Mouse (Mus musculus): Measurements from ENCODE around the gene Kdf1. TPM values are rescaled to one million over a fixed set of nuclear protein-coding genes. Genes with fewer than 3 reads are reported as not detected.

Kdf1 gene
- polyA plus RNA-seq, 1 experiment from 2014 or later, result 21.4 TPM

- no peak overlapping the region for H3K4me2 ChIP-seq (replicated peaks; ENCODE audit: low read depth, low read length)
- no peak overlapping the region for H3K4me3 ChIP-seq (ENCODE audit: low read length)
- no peaks in the 10 kb centered on the region for H3K4me1 ChIP-seq (ENCODE audit: control insufficient read depth, insufficient read depth, low read length)
- H3K36me3 ChIP-seq (ENCODE audit: control insufficient read depth, insufficient read depth, low read length), result peaks cover 88% of the 10 kb centered on the region
- no peaks in the 10 kb centered on the region for H3K27me3 ChIP-seq (ENCODE audit: control insufficient read depth, insufficient read depth, low read length)
- no peak for ATAC-seq (ENCODE audit: low FRiP score, low TSS enrichment)
- 89% methylated on average over 3 of the region's 3 CpGs for WGBS
- no peaks in the 10 kb centered on the region for H3K9me3 ChIP-seq (ENCODE audit: control insufficient read depth, low read length)
- no peak overlapping the region for H3K9ac ChIP-seq (ENCODE audit: low read depth, low read length)
- no peak overlapping the region for H3K27ac ChIP-seq (ENCODE audit: low read depth, low read length)
Measured at GRCm38 (mm10) chr4:133532777-133533176, 14.0 kb downstream of the Kdf1 start.

GRCm38 (mm10) chr4:133536081-133536480 lies 17.3 kb downstream of the Kdf1 start:
- Histone ChIP-seq H3K4me2 (replicated peaks; ENCODE audit: low read depth, low read length) (no peak overlapping the region), H3K36me3 (ENCODE audit: control insufficient read depth, insufficient read depth, low read length) (peaks cover 95% of the 10 kb centered on the region), H3K4me1 (ENCODE audit: control insufficient read depth, insufficient read depth, low read length) (no peaks in the 10 kb centered on the region), H3K27ac (ENCODE audit: low read depth, low read length) (no peak overlapping the region), H3K27me3 (ENCODE audit: control insufficient read depth, insufficient read depth, low read length) (no peaks in the 10 kb centered on the region), H3K9me3 (ENCODE audit: control insufficient read depth, low read length) (no peaks in the 10 kb centered on the region), H3K9ac (ENCODE audit: low read depth, low read length) (no peak overlapping the region), H3K4me3 (ENCODE audit: low read length) (no peak overlapping the region)
- ATAC-seq (ENCODE audit: low FRiP score, low TSS enrichment), result no peak
- 88% methylated on average over 3 of the region's 3 CpGs for WGBS

GRCm38 (mm10) chr4:133536652-133537051 lies 17.9 kb downstream of the Kdf1 start:
- peaks cover 95% of the 10 kb centered on the region for H3K36me3 ChIP-seq (ENCODE audit: control insufficient read depth, insufficient read depth, low read length)
- H3K9ac ChIP-seq (ENCODE audit: low read depth, low read length), result no peak overlapping the region
- no peaks in the 10 kb centered on the region for H3K4me1 ChIP-seq (ENCODE audit: control insufficient read depth, insufficient read depth, low read length)
- H3K27me3 ChIP-seq (ENCODE audit: control insufficient read depth, insufficient read depth, low read length), result no peaks in the 10 kb centered on the region
- no peak overlapping the region for H3K4me2 ChIP-seq (replicated peaks; ENCODE audit: low read depth, low read length)
- 0 out of 2 replicates have a peak, but pooled peaks have one; percentile 13 for ATAC-seq (ENCODE audit: low FRiP score, low TSS enrichment)
- 87% methylated on average over 5 of the region's 5 CpGs for WGBS
- no peak overlapping the region for H3K27ac ChIP-seq (ENCODE audit: low read depth, low read length)
- H3K9me3 ChIP-seq (ENCODE audit: control insufficient read depth, low read length), result no peaks in the 10 kb centered on the region
- H3K4me3 ChIP-seq (ENCODE audit: low read length), result no peak overlapping the region

GRCm38 (mm10) chr4:133545272-133546231 lies 26.8 kb downstream of the Kdf1 start, which contains the start of gene Nudc:
Gene Nudc, minus strand, starts transcription at chr4:133545996.
- Histone ChIP-seq H3K27me3 (ENCODE audit: control insufficient read depth, insufficient read depth, low read length) (no peaks in the 10 kb centered on the region), H3K36me3 (ENCODE audit: control insufficient read depth, insufficient read depth, low read length) (peaks cover 28% of the 10 kb centered on the region), H3K4me3 (ENCODE audit: low read length) (peak within 1 kb of the TSS; percentile 81), H3K9ac (ENCODE audit: low read depth, low read length) (peak within 1 kb of the TSS; percentile 86), H3K4me2 (replicated peaks; ENCODE audit: low read depth, low read length) (peak within 1 kb of the TSS; percentile 83), H3K4me1 (ENCODE audit: control insufficient read depth, insufficient read depth, low read length) (peaks cover 12% of the 10 kb centered on the region; the same call in 1 of the 2 replicates), H3K27ac (ENCODE audit: low read depth, low read length) (peak within 1 kb of the TSS; percentile 69), H3K9me3 (ENCODE audit: control insufficient read depth, low read length) (no peaks in the 10 kb centered on the region)
- under 1% methylated on average over 69 of the region's 77 CpGs for WGBS
- ATAC-seq (ENCODE audit: low FRiP score, low TSS enrichment), result peak; percentile 97

- Histone ChIP-seq H3K4me1 (ENCODE audit: control insufficient read depth, insufficient read depth, low read length) (no peaks in the 10 kb centered on the region), H3K36me3 (ENCODE audit: control insufficient read depth, insufficient read depth, low read length) (no peaks in the 10 kb centered on the region), H3K9me3 (ENCODE audit: control insufficient read depth, low read length) (no peaks in the 10 kb centered on the region), H3K27ac (ENCODE audit: low read depth, low read length) (no peak overlapping the region), H3K27me3 (ENCODE audit: control insufficient read depth, insufficient read depth, low read length) (no peaks in the 10 kb centered on the region), H3K9ac (ENCODE audit: low read depth, low read length) (no peak overlapping the region), H3K4me2 (replicated peaks; ENCODE audit: low read depth, low read length) (no peak overlapping the region), H3K4me3 (ENCODE audit: low read length) (no peak overlapping the region)
- 84% methylated on average over 1 of the region's 1 CpGs for WGBS
- ATAC-seq (ENCODE audit: low FRiP score, low TSS enrichment), result no peak
Measured at GRCm38 (mm10) chr4:133552029-133552428, 33.3 kb downstream of the Kdf1 start.

GRCm38 (mm10) chr4:133552768-133553447 lies 34.1 kb downstream of the Kdf1 start, which contains the start of gene Nr0b2:
Gene Nr0b2, plus strand, starts transcription at chr4:133553376.
- H3K4me3 ChIP-seq (ENCODE audit: low read length), result no peak within 1 kb of the TSS
- H3K36me3 ChIP-seq (ENCODE audit: control insufficient read depth, insufficient read depth, low read length), result no peaks in the 10 kb centered on the region
- H3K9ac ChIP-seq (ENCODE audit: low read depth, low read length), result no peak within 1 kb of the TSS
- ATAC-seq (ENCODE audit: low FRiP score, low TSS enrichment), result no peak
- H3K9me3 ChIP-seq (ENCODE audit: control insufficient read depth, low read length), result no peaks in the 10 kb centered on the region
- no peaks in the 10 kb centered on the region for H3K4me1 ChIP-seq (ENCODE audit: control insufficient read depth, insufficient read depth, low read length)
- H3K27ac ChIP-seq (ENCODE audit: low read depth, low read length), result no peak within 1 kb of the TSS
- no peaks in the 10 kb centered on the region for H3K27me3 ChIP-seq (ENCODE audit: control insufficient read depth, insufficient read depth, low read length)
- H3K4me2 ChIP-seq (replicated peaks; ENCODE audit: low read depth, low read length), result no peak within 1 kb of the TSS
- WGBS, result 60% methylated on average over 10 of the region's 10 CpGs

GRCm38 (mm10) chr4:133553448-133554330 lies 34.9 kb downstream of the Kdf1 start:
- no peak overlapping the region for H3K9ac ChIP-seq (ENCODE audit: low read depth, low read length)
- H3K4me2 ChIP-seq (replicated peaks; ENCODE audit: low read depth, low read length), result no peak overlapping the region
- ATAC-seq (ENCODE audit: low FRiP score, low TSS enrichment), result no peak
- no peaks in the 10 kb centered on the region for H3K36me3 ChIP-seq (ENCODE audit: control insufficient read depth, insufficient read depth, low read length)
- no peaks in the 10 kb centered on the region for H3K9me3 ChIP-seq (ENCODE audit: control insufficient read depth, low read length)
- no peaks in the 10 kb centered on the region for H3K4me1 ChIP-seq (ENCODE audit: control insufficient read depth, insufficient read depth, low read length)
- H3K27me3 ChIP-seq (ENCODE audit: control insufficient read depth, insufficient read depth, low read length), result no peaks in the 10 kb centered on the region
- 76% methylated on average over 19 of the region's 19 CpGs for WGBS
- no peak overlapping the region for H3K27ac ChIP-seq (ENCODE audit: low read depth, low read length)
- H3K4me3 ChIP-seq (ENCODE audit: low read length), result no peak overlapping the region

- Histone ChIP-seq H3K4me1 (ENCODE audit: control insufficient read depth, insufficient read depth, low read length) (no peaks in the 10 kb centered on the region), H3K9me3 (ENCODE audit: control insufficient read depth, low read length) (no peaks in the 10 kb centered on the region), H3K4me2 (replicated peaks; ENCODE audit: low read depth, low read length) (no peak overlapping the region), H3K9ac (ENCODE audit: low read depth, low read length) (no peak overlapping the region), H3K36me3 (ENCODE audit: control insufficient read depth, insufficient read depth, low read length) (no peaks in the 10 kb centered on the region), H3K27ac (ENCODE audit: low read depth, low read length) (no peak overlapping the region), H3K27me3 (ENCODE audit: control insufficient read depth, insufficient read depth, low read length) (no peaks in the 10 kb centered on the region), H3K4me3 (ENCODE audit: low read length) (no peak overlapping the region)
- ATAC-seq (ENCODE audit: low FRiP score, low TSS enrichment), result peak; percentile 32; the same call in 1 of the 2 replicates
- WGBS, result 34% methylated on average over 10 of the region's 10 CpGs
Measured at GRCm38 (mm10) chr4:133557041-133557717, 38.4 kb downstream of the Kdf1 start.

All from kidney, embryonic 14.5 days (tissue).